Mouse (Mus musculus) myocyte (in vitro differentiated cells): ENCODE data around the gene Cox8a. TPM values are rescaled to one million over a fixed set of nuclear protein-coding genes. Genes with fewer than 3 reads are reported as not detected.

Experiments used
- H3K27me3 ChIP-seq: one replicate; pipeline ENCODE4 v1.6.1; 2011; ENCODE audit not compliant: control insufficient read depth, insufficient read depth, insufficient read length
- H3K36me3 ChIP-seq: one replicate; pipeline ENCODE4 v1.6.1; 2011; ENCODE audit not compliant: control insufficient read depth, insufficient read depth
- H3K4me2 ChIP-seq: one replicate; pipeline ENCODE4 v1.6.1; 2011; ENCODE audit warnings: low read depth, control low read depth
- H3K4me3 ChIP-seq: one replicate; pipeline ENCODE4 v1.5.1; 2011; ENCODE audit warnings: mild to moderate bottlenecking, control low read depth, moderate library complexity
- H3K79me2 ChIP-seq: one replicate; pipeline ENCODE4 v1.6.1; 2011; ENCODE audit not compliant: control insufficient read depth, insufficient read depth
- H3ac ChIP-seq: one replicate; pipeline ENCODE4 v1.6.1; 2011; ENCODE audit not compliant: control insufficient read depth, insufficient read length
- CEBPB ChIP-seq: IDR thresholded peaks from 2 replicates; pipeline ENCODE4 v1.6.1; 2011; ENCODE audit warnings: mild to moderate bottlenecking, moderate library complexity; ENCODE audit not compliant: poor library complexity, insufficient read depth, severe bottlenecking
- E2F4 ChIP-seq: IDR thresholded peaks from one replicate; pipeline ENCODE4 v1.6.1; 2011; ENCODE audit warnings: mild to moderate bottlenecking, control low read depth, moderate library complexity; ENCODE audit not compliant: insufficient read depth
- MAX ChIP-seq: IDR thresholded peaks from one replicate; pipeline ENCODE4 v1.6.1; 2011; ENCODE audit warnings: low read depth, mild to moderate bottlenecking, control low read depth
- MYOD1 ChIP-seq, 3 experiments: IDR thresholded peaks; one replicate each; pipeline ENCODE4 v1.6.1; 2011; ENCODE audit warnings: control low read depth in 2 of 3, low read depth in 2 of 3, mild to moderate bottlenecking in 2 of 3, moderate library complexity in 1 of 3; ENCODE audit not compliant: insufficient read length in 2 of 3, control insufficient read depth in 1 of 3
- MYOG ChIP-seq, 3 experiments: IDR thresholded peaks; one replicate each; pipeline ENCODE4 v1.6.1; 2011; ENCODE audit warnings: control low read depth in 2 of 3, low read depth in 2 of 3, mild to moderate bottlenecking in 2 of 3; ENCODE audit not compliant: insufficient read length in 2 of 3, control insufficient read depth in 1 of 3, insufficient read depth in 1 of 3
- POLR2A ChIP-seq: IDR thresholded peaks from one replicate; pipeline ENCODE4 v1.6.1; 2011; ENCODE audit warnings: low read depth, mild to moderate bottlenecking, control low read depth, moderate library complexity; ENCODE audit not compliant: insufficient read length
- POLR2AphosphoS2 ChIP-seq: IDR thresholded peaks from one replicate; pipeline ENCODE4 v1.6.1; 2011; ENCODE audit warnings: low read depth, control low read depth; ENCODE audit not compliant: insufficient read length
- REST ChIP-seq: IDR thresholded peaks from one replicate; pipeline ENCODE4 v1.6.1; 2011; ENCODE audit warnings: mild to moderate bottlenecking, control low read depth, moderate library complexity; ENCODE audit not compliant: insufficient read depth, insufficient read length
- SRF ChIP-seq: IDR thresholded peaks from one replicate; pipeline ENCODE4 v1.6.1; 2011; ENCODE audit warnings: low read depth; ENCODE audit not compliant: control insufficient read depth, insufficient read length
- TCF12 ChIP-seq: IDR thresholded peaks from one replicate; pipeline ENCODE4 v1.6.1; 2011; ENCODE audit warnings: mild to moderate bottlenecking, control low read depth; ENCODE audit not compliant: poor library complexity, insufficient read depth, severe bottlenecking
- TCF3 ChIP-seq: IDR thresholded peaks from one replicate; pipeline ENCODE4 v1.6.1; 2011; ENCODE audit warnings: low read depth, control low read depth; ENCODE audit not compliant: insufficient read length
- USF1 ChIP-seq: IDR thresholded peaks from one replicate; pipeline ENCODE4 v1.6.1; 2011; ENCODE audit warnings: low read depth, mild to moderate bottlenecking, control low read depth, moderate library complexity
- polyA plus RNA-seq: library from polyadenylated mRNA; unstranded; fragments of >200 nt; fragmentation: generic; extraction: Trizol; gene quantifications from one replicate; pipeline ENCODE4 v1.2.1, GENCODE M21; 2012; ENCODE audit warnings: missing spikeins

The Cox8a gene
- polyA plus RNA-seq, 1 experiment = 1,011 TPM

- Histone ChIP-seq H3K4me2 (no peak overlapping the region), H3K27me3 (no peaks in the 10 kb centered on the region), H3K79me2 (peaks cover 50% of the 10 kb centered on the region), H3K4me3 (no peak overlapping the region), H3K36me3 (peaks cover 10% of the 10 kb centered on the region), H3ac (no peak overlapping the region)
- TF ChIP-seq USF1 = no peak
- TF ChIP-seq POLR2A = no peak
- TF ChIP-seq TCF3 = no peak
- TF ChIP-seq MAX = no peak
- TF ChIP-seq CEBPB = no peak
- no peak for TF ChIP-seq E2F4
- TF ChIP-seq MYOG (IDR thresholded peaks at IDR 0.05; ENCODE audit: control insufficient read depth in 1 of 3, insufficient read depth in 1 of 3, insufficient read length in 2 of 3, low read depth in 2 of 3) = no peak
- no peak for TF ChIP-seq MYOD1 (IDR thresholded peaks at IDR 0.05; ENCODE audit: control insufficient read depth in 1 of 3, insufficient read length in 2 of 3, low read depth in 2 of 3)
- no peak for TF ChIP-seq POLR2AphosphoS2
These were observed 19.3 kb upstream of the Cox8a start for GRCm38 (mm10) chr19:7236742-7237141.

DNA sequence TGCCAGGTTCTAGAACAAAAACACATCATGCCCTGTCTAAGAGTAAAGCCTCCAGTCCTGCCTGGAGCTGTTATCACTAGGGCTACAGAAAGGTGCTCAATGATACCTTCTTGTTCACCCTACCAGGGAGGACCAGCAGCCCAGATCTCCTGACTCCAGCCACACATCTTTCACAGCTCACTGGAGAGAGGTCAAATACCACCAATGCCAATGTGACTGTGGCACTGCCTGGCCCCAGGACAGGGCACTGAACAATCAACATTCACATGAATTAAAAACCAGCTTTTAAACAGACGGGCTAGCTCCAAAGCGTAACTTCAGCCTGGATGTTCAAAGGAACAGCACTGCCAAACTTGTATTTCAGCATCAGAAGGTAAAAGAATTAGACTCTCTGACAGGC, 18.6 kb upstream of the Cox8a start:
- Histone ChIP-seq H3K36me3 (peaks cover 11% of the 10 kb centered on the region), H3K79me2 (peaks cover 50% of the 10 kb centered on the region), H3ac (no peak overlapping the region), H3K4me3 (no peak overlapping the region), H3K27me3 (no peaks in the 10 kb centered on the region), H3K4me2 (no peak overlapping the region)
- TF ChIP-seq SRF (no peak), POLR2A (no peak), TCF3 (no peak), MYOG (IDR thresholded peaks at IDR 0.05; ENCODE audit: control insufficient read depth in 1 of 3, insufficient read depth in 1 of 3, insufficient read length in 2 of 3, low read depth in 2 of 3) (no peak), CEBPB (no peak), POLR2AphosphoS2 (no peak), USF1 (no peak), MAX (no peak), E2F4 (no peak), MYOD1 (IDR thresholded peaks at IDR 0.05; ENCODE audit: control insufficient read depth in 1 of 3, insufficient read length in 2 of 3, low read depth in 2 of 3) (no peak), REST (no peak), TCF12 (no peak)

DNA sequence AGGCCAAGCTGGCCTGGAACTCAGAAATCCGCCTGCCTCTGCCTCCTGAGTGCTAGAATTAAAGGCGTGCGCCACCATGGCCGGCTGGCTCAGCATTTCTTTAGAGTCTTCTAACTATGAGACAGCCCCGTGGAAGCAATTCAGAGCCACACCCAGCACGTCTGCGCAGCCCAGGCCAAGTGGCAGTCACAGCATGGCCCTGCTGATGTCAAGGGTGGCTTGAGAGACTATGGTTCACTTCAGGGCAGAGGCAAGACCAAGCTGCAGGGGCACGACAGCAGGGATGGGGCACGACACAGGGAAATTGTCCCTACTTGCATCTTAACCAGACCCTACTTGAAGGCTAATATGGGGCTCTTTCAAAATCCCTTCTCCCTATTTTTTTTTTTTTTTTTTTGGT, 18.0 kb upstream of the Cox8a start:
- Histone ChIP-seq H3K4me3 (no peak overlapping the region), H3K4me2 (no peak overlapping the region), H3K27me3 (no peaks in the 10 kb centered on the region), H3K36me3 (peaks cover 11% of the 10 kb centered on the region), H3ac (no peak overlapping the region), H3K79me2 (peaks cover 48% of the 10 kb centered on the region)
- TF ChIP-seq USF1 (no peak), MYOG (IDR thresholded peaks at IDR 0.05; ENCODE audit: control insufficient read depth in 1 of 3, insufficient read depth in 1 of 3, insufficient read length in 2 of 3, low read depth in 2 of 3) (no peak), TCF12 (no peak), MYOD1 (IDR thresholded peaks at IDR 0.05; ENCODE audit: control insufficient read depth in 1 of 3, insufficient read length in 2 of 3, low read depth in 2 of 3) (no peak), CEBPB (no peak), POLR2AphosphoS2 (no peak)

DNA sequence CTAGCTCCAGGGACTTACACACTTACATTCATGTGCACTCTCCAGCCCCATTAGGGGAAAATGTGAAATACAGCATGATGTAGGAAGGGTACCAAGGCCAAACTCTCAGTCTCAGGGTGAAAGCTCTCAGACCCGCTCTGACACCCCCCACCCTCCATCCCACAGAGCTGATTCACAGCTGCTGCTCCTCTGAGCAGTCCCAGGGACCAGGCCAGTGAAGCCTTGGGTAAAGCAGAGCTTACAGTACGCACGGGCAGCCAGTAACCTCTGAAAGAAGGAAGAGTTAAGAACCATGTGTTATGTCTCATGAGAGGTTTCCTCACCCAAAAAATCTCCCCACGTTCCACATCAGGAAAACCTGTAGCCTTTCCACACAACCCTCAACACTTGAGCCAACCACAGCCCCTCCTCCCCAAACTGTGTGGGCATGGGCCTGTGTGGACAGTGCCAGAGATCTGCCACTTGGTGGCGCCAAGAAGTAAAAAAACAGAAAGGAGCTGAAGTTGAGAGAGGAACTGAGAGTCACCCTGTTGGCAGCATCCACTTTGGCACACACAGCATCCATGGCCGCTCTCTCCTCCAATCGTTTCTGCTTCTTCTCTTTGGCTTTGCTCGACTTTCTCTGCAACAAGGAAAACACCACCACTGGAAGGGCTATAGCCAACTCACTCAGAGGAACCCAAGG, 17.3 kb upstream of the Cox8a start:
- no peak for TF ChIP-seq TCF3
- no peak for TF ChIP-seq MAX
- peaks cover 40% of the 10 kb centered on the region for H3K79me2 ChIP-seq
- H3K4me3 ChIP-seq = no peak overlapping the region
- H3K36me3 ChIP-seq = peaks cover 16% of the 10 kb centered on the region
- no peak overlapping the region for H3ac ChIP-seq
- H3K4me2 ChIP-seq = no peak overlapping the region
- no peaks in the 10 kb centered on the region for H3K27me3 ChIP-seq

DNA sequence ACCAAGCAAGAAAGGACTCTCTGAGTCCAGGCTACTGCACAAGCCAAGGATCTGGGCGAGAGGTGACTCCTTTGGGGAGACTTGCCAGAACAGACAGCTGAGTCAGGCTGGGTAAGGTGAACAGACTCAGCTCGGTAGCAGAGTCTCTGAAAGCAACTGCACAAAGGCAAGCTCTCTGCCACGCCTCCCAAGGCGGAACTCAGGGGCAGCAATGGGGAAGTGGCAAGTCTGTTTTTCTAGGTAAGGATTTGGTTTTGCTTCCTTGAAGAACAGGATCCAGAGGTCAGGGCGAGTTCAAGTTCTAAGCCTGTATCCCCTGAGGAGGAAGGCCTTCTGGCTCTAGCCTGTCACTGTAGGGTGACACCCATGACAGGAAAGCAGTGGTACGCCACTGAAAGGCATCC, 9.1 kb upstream of the Cox8a start:
- TF ChIP-seq POLR2AphosphoS2 = no peak
- H3K4me2 ChIP-seq = no peak overlapping the region
- H3ac ChIP-seq = no peak overlapping the region

More for the DNA sequence above, 9.1 kb upstream of the Cox8a start:
- H3K4me3 ChIP-seq = no peak overlapping the region
- no peaks in the 10 kb centered on the region for H3K79me2 ChIP-seq
- H3K27me3 ChIP-seq = no peaks in the 10 kb centered on the region
- H3K36me3 ChIP-seq = peaks cover 26% of the 10 kb centered on the region
